Mouse (Mus musculus): ENCODE data around the gene Fank1.

DNA sequence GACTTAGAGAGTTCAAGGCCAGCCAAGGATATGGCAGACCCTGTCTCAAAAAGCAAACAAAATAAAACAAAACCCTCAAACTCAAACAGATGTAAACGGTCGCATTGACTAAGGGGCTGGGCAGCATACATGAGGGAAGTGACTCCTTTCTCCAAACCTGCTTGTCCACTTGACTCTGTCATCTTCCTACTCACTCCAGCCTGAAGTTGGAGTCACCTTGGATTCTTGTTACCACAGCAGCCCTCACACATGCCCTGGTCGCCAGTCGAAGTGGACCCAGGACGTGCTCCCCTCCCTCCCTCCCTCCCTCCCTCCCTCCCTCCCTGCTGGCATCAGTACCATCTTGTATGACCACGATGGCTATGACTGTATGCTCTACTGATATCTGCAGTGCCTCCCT, 4.9 kb downstream of the Fank1 start:
- no peak for TF ChIP-seq POLR2A (IDR thresholded peaks at IDR 0.05; ENCODE audit: insufficient read depth, low read depth, low read length)
- TF ChIP-seq CTCF (IDR thresholded peaks at IDR 0.05): no peak
